Mouse (Mus musculus) telencephalon, adult 2 months (tissue): ENCODE data around the gene Phyh.

ENCODE experiments used
- DNase-seq: peaks from one replicate; pipeline ENCODE4 v3.0.0-alpha.2; 2011; ENCODE audit warnings: low read depth, low spot score

Gene Phyh

GRCm38 (mm10) chr2:4918860-4919739 is at the start of gene Phyh:
Gene Phyh (plus strand): TSS chr2:4919019.
- DNase-seq: peak; percentile 58

GRCm38 (mm10) chr2:4872740-4873139 is 46.1 kb upstream of the Phyh start:
- DNase-seq: no peak

GRCm38 (mm10) chr2:4873331-4873730 is 45.5 kb upstream of the Phyh start:
- DNase-seq: no peak

DNA sequence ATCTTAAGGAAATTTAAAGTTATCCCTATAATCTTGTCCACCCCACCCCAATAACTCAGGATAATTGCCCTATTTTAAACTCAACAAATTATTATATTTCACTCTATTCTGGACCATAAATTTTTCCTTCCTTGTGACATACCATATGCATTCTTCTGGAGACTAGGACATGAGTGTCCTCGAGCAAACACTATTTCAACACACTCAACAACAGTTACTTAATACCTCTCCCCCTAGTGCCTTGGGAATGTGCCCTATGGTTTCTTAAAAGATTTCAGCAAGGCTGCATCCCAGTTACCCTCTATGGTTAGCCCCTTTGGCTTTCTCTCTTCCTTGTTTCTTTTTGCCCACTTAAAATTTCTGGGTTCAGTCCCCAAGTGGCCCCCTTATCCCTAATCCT is 43.7 kb upstream of the Phyh start:
- no peak for DNase-seq

DNA sequence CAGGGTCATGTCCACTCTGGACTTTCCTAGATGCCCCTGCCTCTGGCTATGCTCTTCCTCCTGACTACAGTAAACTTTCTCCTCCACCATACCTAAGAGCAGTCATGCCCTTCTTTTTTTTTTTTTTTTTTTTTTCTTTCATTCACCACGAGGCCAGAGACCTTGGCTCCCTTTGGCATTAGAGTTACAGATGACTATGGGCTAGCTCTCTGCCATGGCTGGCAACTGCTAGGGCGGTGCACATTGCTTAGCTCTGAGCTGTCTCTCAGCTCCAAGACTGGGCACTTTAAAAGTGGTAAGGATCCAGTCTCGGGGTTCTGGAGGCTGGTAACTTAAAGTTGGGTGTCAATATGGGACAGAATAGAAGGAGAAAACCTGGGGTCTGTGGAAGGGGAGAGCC is 42.7 kb upstream of the Phyh start:
- DNase-seq: no peak

- DNase-seq: no peak
These were observed 38.0 kb upstream of the Phyh start for GRCm38 (mm10) chr2:4880737-4881349.

GRCm38 (mm10) chr2:4881350-4882248 is 37.2 kb upstream of the Phyh start, which contains the start of gene Sephs1:
Gene Sephs1 (plus strand): TSS chr2:4881564.
- DNase-seq: peak; percentile 63

- DNase-seq: no peak
These were observed 36.5 kb upstream of the Phyh start for GRCm38 (mm10) chr2:4882249-4882791.

DNA sequence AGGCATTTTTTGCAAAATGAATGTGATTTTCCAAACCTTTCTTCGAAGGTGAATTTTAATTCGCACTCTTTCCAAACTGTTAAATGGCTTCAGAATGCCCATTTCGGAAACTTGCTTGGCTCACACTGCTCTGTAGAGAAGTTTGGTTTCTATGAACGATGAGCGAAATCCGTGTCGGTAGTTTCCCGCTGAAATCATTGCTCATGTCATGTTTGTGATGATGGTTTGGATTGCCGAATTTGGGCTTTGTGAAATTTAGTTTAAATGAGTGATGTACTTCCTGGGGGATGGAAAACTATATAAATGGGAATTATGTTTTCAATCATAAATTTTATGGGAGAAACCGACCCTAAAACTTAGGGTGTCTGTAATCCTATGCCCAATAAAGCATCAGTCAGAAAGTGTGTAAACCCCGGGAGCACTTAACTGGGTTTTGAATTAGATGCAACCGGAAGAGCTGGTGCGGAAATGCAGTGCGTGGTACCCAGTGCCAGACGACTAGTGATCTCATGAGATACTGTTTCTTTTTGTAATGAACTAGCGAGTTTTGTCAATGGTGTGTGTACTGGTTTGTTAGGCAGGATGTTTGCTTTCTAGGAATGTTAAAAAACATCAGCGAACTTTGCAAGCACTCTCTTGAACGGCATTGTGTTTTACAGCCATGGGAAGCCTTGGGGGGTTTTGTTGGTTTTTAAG is 35.7 kb upstream of the Phyh start:
- DNase-seq: no peak

GRCm38 (mm10) chr2:4886896-4887295 is 31.9 kb upstream of the Phyh start:
- no peak for DNase-seq

DNA sequence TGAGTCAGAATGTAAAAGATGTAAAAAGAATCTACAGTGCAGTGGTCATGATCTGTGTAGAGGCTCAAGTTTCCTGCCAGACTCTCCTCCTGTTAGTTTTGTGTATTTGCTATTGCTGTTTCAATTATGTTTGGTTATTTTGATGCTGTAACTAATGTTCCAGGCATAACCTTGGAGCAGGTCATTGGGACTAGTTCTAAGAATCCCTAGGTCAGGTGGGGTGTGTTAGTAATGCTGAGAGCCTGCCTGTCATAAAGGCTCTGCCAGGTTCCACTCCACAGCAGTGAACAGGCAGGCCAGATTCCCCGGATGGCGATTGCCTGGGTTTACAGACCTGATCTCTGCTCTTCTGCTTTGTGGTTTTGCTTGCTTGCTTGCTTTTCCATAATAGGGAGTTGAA is 23.2 kb upstream of the Phyh start:
- no peak for DNase-seq

DNA sequence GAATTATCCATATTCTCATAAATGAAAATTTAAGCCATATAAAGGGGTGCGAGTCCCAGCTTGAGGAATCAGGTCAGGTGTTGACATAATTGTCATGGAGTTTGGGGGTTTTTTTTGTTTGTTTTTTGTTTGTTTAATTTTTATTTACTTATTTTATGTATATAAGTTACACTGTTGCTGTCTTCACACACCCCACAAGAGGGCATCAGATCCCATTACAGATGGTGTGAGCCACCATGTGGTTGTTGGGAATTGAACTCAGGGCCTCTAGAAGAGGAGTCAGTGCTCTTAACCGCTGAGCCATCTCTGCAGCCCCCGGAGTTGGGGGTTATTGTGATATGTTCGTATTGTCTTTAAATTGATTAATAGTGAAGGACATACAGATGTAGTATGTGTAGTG is 21.8 kb upstream of the Phyh start:
- no peak for DNase-seq

GRCm38 (mm10) chr2:4900624-4901023 is 18.2 kb upstream of the Phyh start:
- DNase-seq: no peak

- DNase-seq: no peak
These were observed 16.5 kb upstream of the Phyh start for GRCm38 (mm10) chr2:4902346-4902745.

- DNase-seq: no peak
These were observed 11.7 kb upstream of the Phyh start for GRCm38 (mm10) chr2:4907120-4907519.

DNA sequence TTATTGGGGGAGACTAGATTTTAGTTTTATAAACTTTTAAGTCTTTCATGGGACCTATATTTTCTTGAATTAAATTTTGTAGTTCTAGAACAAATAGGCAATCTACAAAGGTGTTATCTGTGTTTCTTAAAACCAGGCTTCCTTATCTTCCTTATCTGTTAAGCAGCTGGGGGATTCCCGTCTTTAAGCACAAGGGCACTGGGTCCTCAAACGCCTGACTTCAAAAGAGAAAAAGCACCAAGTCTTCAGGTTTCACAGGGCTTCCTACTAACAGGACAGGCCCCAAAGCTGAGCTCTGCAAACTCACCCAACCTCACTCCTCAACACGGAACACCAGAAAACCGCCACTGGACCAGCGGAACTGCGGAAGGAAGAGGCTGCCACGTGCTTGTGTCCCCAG is 10.9 kb upstream of the Phyh start:
- no peak for DNase-seq

GRCm38 (mm10) chr2:4908771-4909315 is 10.0 kb upstream of the Phyh start:
- no peak for DNase-seq

DNA sequence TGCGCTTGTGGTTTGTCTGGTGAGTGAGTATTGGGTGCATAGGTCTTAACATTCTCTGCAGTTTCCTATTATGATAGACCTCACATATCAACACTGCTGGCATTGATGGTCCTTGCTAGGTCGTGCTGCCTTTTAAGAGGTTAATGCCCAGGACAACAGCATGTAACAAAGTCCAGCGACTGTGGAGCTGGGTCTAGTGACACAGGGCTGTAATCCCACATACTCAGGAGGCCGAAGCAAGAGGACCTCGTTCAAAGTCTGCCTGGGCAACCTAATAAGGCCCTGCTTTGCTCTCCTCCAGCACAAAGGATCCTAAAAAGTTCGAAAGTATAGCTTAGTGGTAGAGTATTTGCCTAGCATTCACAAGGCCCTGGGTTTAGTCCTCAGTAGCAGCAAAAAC is 8.9 kb upstream of the Phyh start:
- no peak for DNase-seq

DNA sequence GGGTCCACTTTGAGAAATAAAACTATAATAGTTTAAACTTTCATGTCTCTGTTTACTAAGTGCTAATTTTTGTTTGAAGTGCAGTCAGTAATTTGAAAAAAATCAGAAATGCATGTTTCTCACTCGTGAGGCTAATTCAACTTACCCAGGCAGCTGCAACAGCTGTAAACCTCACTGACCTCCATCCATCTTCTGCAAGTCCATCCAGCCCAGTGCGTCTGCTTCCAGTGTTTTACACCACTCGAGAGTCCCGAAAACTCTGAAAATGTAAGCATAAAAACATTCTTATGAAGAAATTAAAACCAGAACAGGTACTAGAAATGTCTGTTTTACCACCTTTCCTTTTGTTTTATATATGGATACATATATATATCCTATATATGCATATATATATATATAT is 8.3 kb upstream of the Phyh start:
- no peak for DNase-seq

- DNase-seq: no peak
These were observed 4.9 kb upstream of the Phyh start for GRCm38 (mm10) chr2:4913949-4914348.

DNA sequence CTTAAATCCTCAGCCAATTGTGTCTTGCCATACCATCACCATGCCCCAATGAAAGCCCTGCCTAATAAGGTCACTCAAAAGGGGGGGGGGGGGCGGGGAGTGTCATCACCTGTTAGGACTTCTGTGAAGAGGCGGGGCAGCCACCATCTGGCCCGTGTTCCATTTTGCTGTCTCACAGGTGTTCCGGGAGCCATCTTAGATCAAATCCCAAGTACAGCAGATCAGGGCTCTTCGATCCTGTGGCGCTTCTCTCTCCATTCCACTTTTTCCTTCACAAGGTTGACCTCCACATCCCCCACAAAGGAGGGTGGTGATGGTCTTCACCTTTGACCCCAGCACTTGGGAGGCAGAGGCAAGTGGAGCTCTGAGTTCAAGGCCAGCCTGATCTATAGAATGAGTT is 2.8 kb upstream of the Phyh start:
- no peak for DNase-seq
